Mouse (Mus musculus) right cerebral cortex, postnatal 14 days (tissue): ENCODE measurements around the gene F2.
A peak's percentile ranks its signal among the peaks of the same experiment; 100 is the strongest.

Experiments used
- DNase-seq: peaks from one replicate; pipeline ENCODE4 v3.0.0; 2022

The F2 gene

DNA sequence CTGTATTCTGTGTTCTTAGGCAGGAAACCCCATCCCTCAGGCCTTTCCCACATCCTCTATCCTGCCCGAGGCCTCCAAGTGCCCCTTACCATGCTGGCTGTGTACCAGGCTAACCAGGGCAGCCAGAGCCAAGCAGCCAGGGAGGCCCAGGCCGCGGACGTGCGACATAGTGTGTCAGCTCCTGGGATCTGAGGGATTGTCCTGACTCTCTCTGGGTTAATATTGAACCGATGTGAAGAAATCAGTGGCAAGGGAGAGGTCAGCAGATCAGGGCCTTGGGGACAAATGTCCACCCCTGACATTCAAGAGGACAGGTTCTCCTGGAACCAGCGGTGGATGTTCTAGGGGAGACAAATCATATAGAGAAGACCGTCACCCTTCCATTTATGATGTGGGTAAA is at the start of gene F2:
Gene F2, minus strand, starts transcription at position 186 of the 400 bp plus-strand sequence.
- no peak for DNase-seq

DNA sequence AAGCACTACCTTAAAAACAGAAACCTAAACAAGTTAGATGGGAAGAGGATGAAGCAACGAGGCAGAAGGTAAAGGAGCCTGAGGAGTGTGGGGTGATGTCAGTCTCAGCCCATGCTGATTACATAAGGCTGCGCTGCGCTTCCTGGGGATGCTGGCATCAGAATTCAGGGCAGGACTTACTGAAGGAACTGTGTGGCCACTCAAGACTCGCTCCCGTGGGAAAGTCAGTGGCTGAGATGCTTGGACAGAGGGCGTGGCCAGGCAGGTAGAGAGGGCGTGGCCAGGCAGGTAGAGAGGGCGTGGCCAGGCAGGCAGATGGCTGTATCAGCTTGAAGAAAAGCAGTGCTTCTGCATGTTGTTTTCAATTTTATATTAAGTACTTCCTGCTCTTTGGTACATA is 47.7 kb upstream of the F2 start:
- no peak for DNase-seq

DNA sequence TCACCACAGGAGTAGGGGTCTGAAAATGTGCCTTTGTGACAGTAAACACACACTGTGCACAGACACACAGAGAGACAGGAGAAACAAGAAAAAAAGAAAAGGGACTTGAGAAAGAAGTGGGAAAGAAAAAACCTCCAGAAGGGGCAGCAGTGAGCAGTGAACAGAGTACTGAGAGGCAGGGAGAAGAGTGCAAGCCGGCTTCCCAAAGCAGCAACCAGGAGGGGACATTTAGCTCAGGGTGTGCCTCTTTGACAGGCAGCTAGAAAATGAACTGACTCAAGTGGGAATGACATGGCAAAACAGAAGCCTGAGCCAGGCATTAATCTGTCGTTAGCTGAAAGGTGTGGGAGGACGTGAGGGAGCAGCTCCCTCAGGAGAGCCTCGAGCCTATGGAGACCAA is 46.6 kb upstream of the F2 start:
- peak; percentile 70 for DNase-seq

DNA sequence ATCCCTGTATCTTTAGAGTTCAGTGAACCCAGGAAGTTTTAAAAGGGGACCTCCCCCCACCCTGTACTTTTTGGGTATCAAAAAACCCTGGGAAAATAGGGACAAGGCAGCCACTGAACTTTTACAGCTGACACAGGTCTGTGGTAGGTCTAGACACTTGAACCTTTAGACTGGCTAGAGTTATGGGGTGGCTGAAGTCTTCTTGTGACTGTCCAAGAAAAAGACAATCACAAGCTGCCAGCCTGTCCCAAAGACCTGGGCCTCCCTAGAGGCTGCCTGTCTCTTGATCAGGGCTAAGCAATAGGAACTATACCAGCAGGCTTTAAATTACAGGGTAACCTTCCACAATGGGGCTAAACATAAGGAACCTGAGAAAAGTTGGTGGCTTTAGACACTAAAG is 40.7 kb upstream of the F2 start:
- DNase-seq: no peak

DNA sequence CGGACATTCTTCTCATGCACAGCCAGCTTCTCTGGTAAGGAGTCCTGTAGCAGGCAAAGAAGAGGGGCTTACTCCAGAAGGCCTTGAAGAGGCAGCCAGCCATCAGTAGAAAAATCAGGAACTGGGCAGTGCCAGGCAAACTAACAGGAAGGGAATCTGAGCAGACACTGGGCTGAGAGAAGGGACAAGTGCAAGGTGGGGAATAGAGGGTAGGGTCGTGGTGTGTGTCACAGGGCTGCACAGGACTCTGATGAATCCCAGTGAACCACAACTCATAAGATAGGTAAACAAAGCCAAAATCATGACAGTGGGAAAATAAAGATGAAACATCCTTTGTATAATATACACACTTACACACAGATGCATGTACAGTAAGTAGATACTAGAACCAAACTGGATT is 40.2 kb upstream of the F2 start:
- DNase-seq: no peak

DNA sequence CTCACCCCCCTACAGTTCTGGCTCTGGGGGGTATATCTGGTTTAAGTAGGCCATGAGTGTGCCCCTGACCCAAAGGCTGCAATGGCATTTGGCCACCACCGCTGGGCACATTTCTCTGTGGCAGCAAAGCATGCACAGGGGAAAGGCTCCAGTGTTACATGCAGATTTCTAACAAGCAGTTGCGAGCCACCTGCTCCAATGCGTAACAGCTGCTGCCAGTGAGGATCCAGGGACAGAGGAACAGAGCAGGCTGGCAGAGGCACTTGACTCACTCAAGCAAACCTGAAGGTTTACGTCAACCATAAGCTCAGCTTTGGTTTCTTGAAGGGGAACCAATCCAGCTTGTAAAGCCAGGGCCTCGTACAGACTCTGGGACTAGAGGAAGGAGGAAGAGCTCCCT is 38.7 kb upstream of the F2 start:
- peak; percentile 28 for DNase-seq

DNA sequence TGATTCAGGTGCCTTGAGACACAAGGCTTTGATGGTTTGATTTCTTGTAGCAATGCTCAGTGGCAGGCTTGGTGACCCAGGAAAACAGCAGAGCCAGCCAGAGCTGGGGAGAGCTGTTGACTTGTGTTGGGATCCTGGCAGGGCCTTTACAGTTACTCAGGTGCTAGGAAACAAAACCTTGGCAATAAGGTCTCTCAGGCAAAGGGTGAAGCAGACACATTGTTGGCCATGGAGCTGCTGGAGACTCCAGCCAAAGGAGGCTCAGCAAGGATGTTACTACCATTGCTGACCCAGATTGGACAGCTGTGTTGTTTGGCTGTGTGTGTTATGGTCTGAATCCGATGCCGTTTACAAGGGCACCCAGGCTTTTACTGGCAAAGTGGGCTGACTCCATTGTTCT is 37.4 kb upstream of the F2 start:
- no peak for DNase-seq

DNA sequence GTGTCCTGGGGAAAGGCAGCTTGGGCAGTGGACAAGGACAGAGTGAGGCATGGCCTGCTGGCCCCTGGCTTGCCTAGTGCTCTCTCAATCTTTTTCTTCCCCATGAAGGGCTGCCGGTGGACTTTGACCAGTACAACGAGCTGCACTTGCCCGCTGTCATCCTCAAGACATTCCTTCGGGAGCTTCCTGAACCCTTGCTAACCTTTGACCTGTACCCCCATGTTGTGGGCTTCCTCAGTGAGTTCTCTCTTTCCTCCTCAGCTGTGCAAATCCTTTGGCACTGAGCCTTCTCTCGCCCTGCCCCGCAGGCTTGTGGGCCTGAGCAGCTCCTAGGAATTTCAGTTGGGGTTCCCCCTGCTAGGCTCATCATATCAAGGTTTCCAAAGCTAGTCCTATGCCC is 33.8 kb upstream of the F2 start:
- no peak for DNase-seq

DNA sequence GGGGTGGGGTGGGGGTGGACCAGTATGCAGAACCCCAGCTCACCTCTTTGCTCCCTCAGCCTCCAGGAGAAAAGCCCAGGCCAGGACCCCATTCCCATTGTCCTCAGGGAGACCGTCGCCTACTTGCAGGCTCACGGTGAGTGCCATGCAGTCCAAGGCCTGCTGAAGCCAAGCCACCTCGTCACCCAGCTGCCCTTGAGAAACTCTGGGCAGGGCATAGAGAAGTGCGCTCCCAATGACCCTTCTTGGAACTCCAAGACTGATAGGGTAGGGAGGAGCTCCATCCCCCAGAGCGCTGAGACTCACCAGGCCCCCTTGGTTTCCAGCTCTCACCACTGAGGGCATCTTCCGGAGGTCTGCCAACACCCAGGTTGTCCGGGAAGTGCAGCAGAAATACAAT is 33.1 kb upstream of the F2 start:
- no peak for DNase-seq

DNA sequence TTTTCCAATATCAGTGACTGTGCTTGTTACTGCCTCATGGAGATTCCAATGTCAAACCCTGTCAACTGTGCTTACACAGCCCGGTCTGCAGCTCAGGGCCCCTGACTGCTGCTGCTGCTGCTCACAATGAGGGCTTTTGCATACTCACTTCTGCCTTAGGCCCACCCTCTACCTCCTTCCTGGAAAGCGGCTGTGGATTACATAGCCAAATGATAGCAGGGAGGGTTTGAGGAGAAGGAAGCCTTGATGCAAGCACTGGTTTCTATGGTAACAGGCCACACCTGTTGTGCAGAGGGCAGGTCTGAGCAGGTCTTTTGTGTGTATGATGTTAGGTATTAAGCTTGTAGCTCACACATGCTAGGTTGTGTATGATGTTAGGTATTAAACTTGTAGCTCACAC is 31.5 kb upstream of the F2 start:
- no peak for DNase-seq

DNA sequence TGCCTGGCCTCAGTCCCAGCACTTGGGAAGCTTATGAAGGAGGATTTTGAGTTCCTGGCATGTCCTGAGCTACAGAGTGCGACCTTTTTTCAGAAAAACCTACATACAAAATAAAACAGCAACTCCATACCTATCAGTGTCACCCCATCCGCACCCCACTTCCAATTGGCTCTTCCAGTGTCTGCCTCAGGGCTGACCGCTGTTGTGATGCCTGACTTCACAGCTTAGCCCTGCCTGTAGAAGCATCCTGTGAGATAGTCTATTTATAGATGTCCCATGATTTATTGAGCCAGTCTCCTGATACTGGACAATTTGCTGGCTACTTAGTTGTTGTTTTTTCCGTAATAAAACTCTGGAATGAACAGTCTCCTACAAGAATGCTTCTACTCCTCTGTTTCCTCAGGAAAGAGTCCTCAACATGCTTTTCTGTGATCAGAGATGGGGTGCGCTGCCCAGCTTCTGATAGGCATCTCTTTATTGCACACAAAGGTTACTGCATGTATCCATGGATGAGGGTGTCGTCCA is 30.2 kb upstream of the F2 start:
- no peak for DNase-seq

DNA sequence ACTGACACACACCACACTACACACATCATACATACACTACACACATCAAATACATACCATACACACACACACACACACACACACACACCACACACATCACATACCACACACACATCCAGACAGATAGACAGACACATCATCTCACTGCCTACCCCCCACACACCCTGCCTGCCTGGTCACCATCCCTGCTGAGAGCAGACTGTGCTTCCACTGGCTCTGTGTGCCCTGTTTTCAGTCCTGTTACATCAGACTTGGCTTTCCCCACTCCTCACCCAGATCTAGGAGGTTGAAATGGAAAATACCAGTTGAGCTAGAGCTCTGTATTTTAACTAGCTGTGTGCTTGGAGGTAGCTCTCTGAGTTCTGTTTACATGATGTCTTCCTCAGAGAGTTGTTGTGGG is 28.6 kb upstream of the F2 start:
- DNase-seq: no peak

DNA sequence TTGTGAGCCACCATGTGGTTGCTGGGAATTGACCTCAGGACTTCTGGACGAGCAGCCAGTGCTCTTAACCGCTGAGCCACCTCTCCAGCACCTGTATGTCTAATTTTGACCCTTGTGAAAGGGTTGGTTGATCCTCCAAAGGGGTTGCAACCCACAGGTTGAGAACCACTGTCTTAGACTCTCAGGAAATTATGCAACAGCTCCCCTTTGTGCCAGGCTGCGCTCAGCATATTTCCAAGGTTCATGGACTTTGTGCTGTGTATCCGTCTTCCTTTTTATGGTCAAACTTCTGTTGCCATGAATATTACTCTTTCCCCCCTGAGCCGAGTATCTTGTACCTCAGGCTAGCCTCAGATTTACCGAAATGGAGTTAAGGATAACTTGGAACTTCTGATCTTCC is 24.8 kb upstream of the F2 start:
- DNase-seq: no peak

DNA sequence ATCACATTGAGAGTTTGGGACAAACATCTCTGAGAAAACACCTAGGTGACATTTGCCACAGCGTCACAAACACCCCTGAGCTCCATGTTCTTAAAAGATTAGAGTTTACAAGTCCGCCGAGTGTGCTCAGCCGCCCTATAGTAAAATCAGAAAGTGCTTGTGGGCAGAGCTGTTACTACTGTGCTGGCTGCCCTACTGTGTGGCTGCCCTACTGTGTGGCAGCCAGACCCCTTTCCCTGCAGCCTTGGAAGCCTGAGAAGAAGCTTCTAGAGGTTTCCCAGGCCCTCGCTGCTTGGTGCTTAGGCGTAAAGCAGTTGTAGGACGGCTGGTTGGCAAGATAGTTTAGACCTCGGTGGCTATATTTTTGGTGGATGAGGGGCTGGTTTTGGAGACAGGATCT is 23.4 kb upstream of the F2 start:
- DNase-seq: no peak

DNA sequence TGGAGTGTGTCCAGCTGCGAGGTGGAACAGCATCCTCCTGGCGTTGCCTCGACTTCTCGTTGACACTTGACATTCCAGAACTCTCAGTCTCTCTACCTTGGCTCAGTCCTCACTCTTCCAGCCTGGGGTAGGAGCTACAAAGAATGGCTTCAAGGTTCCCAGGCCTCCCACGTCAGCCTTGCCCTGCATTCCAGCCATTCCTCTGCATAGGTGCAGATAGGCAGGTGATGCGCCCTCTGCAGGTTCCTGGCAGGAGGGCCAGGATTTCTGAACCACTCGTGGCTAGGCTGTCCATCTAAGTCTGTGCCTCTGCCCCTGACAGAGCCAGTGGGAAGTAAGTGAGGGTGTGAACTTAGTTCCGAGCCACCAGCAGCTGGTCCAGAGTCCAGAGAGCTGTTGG is 20.6 kb upstream of the F2 start:
- DNase-seq: no peak

DNA sequence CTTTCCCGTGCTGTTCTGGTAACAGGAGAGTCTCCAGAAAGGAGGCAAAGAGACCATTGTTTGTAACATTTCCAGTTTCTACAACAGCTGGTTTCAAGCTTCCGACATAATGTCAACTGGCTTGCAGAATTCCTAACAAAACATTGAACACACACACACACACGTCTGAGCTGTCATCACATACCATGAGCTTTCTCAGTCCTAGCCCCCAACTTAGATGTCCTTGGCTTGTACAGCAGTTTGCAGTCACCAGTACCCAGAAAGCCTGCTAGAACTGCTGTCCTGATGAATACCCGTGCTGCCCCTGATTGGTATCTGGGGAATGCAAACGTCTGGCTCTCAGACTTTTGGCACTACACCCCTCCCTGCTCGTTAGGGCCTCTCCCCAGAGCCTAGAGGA is 19.6 kb upstream of the F2 start:
- no peak for DNase-seq

DNA sequence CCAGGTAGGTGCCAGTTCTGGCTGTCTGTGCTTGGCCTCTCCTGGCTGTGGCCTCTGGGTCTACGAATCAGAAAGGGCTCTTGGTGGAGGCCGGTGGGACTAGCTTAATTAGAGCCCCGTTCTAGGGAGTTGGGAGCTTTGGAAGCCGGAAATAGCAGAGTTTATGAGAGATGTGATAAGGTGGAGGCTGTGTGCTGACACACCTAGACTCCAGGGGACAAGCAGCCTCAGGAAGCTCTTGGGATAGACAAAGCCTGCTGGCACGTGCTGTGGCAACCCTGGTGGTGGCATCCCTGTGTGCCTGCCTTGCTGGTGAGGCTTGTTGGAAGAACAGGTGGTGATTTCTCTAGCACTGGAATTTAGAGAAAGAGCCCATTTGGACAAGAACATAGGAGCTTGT is 19.2 kb upstream of the F2 start:
- no peak for DNase-seq

DNA sequence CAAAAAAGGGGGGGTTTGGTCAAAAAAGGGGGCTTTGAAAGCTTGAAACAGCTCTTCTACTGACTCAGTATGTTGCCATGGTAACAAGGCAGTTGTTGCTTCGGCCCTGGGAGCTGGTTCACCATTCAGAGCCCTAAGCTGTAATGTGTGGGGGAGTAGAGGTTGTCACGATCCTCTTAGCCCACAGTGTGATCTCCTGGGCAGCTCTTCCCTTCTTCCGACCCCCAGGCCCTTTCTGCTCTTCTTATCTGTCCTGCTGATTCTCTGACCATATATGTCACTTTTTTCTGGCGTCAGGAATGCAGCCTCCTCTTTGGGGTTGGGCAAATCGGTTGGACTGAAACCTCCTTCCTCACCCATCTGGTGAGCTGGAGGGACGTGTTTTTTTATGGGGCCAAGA is 16.6 kb upstream of the F2 start:
- no peak for DNase-seq

DNA sequence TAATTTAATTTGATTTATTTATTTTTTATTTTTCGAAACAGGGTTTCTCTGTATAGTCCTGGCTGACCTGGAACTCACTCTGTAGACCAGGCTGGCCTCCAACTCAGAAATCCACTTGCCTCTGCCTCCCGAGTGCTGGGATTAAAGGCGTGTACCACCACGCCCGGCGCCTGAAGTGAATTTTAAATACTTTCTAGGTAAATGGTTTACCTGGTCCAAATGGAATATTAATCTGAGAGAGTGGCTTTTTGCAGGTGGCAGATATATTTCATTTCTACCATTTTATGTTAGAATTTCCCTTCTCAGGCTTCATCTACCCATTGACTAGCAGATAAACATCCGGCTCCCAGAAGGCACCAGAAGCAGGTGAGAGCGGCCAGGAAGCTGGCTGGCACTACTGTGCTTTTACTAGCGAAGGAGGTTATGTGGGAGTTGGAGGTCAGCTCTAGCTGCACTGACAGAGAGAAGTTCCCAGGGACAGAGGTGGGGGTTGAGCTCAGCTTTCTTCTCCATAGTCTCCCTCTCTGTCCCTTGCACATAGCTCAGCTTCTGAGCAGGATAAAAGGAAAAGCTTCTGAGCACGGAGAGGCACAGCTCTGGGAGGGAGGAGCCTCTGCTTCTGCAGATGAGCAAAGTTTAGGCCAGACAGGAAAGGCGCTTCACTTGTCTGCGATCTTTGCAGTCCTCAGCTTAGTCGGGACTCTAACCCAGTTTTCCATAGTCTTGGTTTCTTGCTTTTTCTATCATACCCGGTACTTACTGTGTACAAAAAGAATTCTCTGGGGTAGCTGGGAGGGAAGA is 15.4 kb upstream of the F2 start:
- no peak for DNase-seq

DNA sequence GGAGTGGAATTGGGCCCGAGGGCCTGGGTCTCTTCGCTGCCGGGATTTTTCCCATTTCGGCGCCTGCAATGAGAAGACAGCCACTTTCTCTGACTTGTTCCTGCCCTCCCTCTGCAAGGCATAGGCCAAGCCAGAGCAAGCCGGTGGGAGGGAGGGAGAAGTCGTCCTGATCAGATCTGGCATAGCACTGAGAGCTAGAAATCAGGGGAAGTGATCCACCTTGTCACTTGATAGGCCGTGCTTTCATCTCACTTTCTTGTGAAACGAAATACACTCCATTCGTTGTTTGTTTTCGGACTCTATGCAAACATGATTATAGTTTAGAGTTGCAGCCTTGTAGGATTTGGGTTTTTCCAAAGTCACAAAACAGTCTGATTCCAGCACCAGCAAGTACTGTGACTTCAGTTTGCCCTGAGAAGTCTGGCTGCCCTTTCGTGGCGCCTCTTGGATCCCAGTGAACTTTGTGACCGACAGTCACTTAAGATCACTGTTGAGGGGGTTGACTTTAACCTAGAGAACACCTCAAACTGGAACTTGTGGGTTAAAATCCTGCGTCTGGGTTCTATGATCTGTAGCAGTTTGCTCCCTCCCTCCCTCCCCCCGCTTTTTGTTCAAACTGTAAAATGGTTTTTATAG is 14.3 kb upstream of the F2 start:
- no peak for DNase-seq

DNA sequence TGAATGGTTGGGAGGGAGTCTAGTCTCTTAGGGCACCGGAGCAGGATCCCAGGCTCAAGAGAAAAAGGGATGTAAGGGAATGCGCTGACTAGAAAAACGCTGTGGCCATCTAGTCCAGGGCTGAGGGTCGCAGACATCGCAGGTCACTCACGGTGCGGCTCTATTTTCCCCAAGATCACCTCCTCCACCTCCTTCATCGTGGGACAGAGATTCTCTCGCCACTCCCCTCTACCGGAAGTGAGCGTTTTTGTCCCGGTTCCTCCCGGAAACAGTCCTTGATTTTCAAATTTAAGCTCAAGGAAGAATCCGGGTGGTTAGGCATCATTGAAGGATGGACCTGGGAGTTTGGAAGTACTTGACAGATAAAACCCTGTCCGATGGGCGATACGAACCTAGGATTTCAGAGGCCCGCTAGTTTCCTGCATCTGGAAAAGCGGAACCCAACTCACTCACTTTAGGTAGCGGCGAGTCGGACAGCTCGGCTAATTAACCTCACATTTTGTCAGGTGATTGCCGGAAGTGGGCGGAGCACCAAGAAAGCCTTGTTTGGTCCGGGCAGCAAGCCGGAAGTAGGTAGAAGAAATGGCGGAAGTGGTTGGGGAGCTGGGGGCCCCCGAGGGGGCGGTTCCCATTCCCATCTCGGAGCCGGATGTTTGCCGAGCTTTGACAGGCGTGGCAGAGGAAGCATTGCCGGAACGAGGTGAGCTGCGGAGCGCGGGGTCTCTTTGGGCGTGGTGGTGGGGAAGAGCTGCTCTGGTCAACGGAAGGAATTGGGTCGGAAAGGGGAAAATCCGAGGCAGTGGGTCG is 13.5 kb upstream of the F2 start, which contains the start of the genes Zfp408 and Arhgap1:
Gene Zfp408, minus strand, starts transcription at position 239 of the 807 bp plus-strand sequence.
Gene Arhgap1, plus strand, starts transcription at position 308 of the 807 bp plus-strand sequence.
- peak; percentile 97 for DNase-seq

DNA sequence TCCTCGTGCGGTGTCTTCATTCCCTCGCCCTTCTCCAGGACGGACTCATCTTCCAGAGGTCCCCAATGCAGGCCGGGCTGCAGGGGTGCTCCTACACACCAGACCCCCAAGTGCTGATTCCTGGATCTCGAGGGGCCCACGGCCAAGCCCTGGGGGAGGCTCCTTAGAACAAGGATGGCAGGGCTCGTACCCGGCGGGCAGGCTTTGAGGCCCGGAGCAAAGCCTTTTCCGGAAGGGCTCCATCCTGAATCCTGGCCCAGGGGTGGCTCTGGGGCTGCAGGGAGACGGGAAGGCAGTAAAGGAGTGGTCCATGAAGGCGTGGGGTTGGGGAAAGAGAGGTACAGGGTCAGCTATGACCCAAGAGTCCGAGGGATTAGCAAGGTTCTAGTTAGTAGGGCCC is 12.9 kb upstream of the F2 start:
- DNase-seq: peak; percentile 22

DNA sequence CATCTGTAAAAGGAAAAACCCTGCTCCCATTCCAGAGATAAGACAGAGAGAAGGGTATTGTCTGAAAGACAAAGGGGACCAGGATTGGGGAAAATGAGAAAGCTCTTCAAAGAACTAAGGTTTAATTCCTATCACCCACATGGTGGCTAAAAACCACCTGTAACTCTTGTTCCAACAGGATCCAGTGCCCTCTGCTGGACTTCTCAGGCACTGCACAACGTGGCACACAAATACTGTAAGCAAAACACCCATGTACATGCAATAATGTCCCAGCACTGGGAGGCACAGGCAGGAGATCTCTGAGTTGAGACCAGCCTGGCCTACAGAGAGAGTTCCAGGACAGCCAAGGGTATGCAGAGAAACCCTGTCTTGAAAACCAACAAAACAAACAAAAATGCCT is 10.5 kb upstream of the F2 start:
- DNase-seq: peak; percentile 71

DNA sequence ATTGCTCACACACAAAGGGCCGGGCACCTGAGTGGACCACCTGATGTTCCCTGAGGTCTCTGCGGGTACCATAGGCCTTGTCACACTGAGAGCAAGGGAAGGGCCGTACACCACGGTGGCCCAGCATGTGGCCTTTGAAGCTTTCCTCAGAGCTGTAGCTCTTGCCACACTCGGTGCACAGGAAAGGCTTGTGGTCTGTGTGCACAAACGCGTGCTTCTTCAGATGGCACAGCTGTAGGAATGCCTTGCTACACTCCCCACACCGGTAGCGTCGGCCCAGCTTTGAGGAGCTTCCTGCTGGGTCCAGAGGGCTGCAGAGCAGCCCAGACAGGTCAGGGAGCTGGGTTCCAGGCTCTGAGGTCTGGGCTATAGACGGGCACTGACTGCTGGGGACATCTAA is 9.6 kb upstream of the F2 start:
- DNase-seq: no peak
